Mouse (Mus musculus) thymus, adult 2 months (tissue): ENCODE data around the gene Mxd1.

Experiments
- CTCF ChIP-seq: fragments of 200-500 bp; IDR thresholded peaks from 2 replicates; pipeline ENCODE4 v1.5.1; 2012; ENCODE audit warnings: mild to moderate bottlenecking, control low read depth, low read length, moderate library complexity, borderline replicate concordance; ENCODE audit not compliant: control insufficient read depth, poor library complexity, insufficient read depth; ENCODE audit errors: extremely low read depth
- POLR2A ChIP-seq: fragments of 200-500 bp; IDR thresholded peaks from 2 replicates; pipeline ENCODE4 v1.6.1; 2012; ENCODE audit warnings: mild to moderate bottlenecking, low read length, control low read depth, moderate library complexity; ENCODE audit not compliant: control insufficient read depth, poor library complexity, insufficient read depth; ENCODE audit errors: extremely low read depth

GRCm38 (mm10) chr6:86681289-86681688, 12.3 kb upstream of the Mxd1 start:
- TF ChIP-seq POLR2A (no peak), CTCF (no peak)
